Mouse (Mus musculus) intestine, embryonic 16.5 days (tissue): ENCODE data around the gene Trim7. TPM values are rescaled to one million over a fixed set of nuclear protein-coding genes. Genes with fewer than 3 reads are reported as not detected.
"Not testable (repeated sequence)": the region's sequence is repeated elsewhere in the genome, so short reads cannot be mapped to it uniquely, and the experiment has no call there.

Source experiments
- ATAC-seq: fragments of 200-750 bp; cut with Nextera tagmentation; 2 replicates; pipeline ENCODE4 v1.8.0; 2017; ENCODE audit warnings: moderate TSS enrichment, moderate library complexity
- H3K27ac ChIP-seq: fragments of 300-500 bp; sonication (generic); 2 replicates; pipeline ENCODE4 v1.5.1; 2014; ENCODE audit warnings: mild to moderate bottlenecking, low read length
- H3K27me3 ChIP-seq: fragments of 300-500 bp; sonication (generic); replicated peaks from 2 replicates; pipeline ENCODE4 v1.6.1; 2014; ENCODE audit warnings: low read length, control low read depth, mixed read lengths; ENCODE audit not compliant: control insufficient read depth, insufficient read depth
- H3K36me3 ChIP-seq: fragments of 300-500 bp; sonication (generic); 2 replicates; pipeline ENCODE4 v1.6.1; 2014; ENCODE audit warnings: low read length, control low read depth; ENCODE audit not compliant: control insufficient read depth, insufficient read depth
- H3K4me1 ChIP-seq: fragments of 300-500 bp; sonication (generic); 2 replicates; pipeline ENCODE4 v1.6.1; 2014; ENCODE audit warnings: low read length, control low read depth, mixed read lengths; ENCODE audit not compliant: control insufficient read depth, insufficient read depth
- H3K4me2 ChIP-seq: fragments of 300-500 bp; sonication (generic); 2 replicates; pipeline ENCODE4 v1.6.1; 2014; ENCODE audit warnings: low read depth, low read length, control low read depth
- H3K4me3 ChIP-seq: fragments of 300-500 bp; sonication (generic); 2 replicates; pipeline ENCODE4 v1.5.1; 2014; ENCODE audit warnings: mild to moderate bottlenecking, low read length
- H3K9ac ChIP-seq: fragments of 300-500 bp; sonication (generic); 2 replicates; pipeline ENCODE4 v1.6.1; 2014; ENCODE audit warnings: low read depth, low read length
- H3K9me3 ChIP-seq: fragments of 300-500 bp; sonication (generic); 2 replicates; pipeline ENCODE4 v1.6.1; 2016; ENCODE audit warnings: low read length, control low read depth; ENCODE audit not compliant: control insufficient read depth
- WGBS: fragments of 180-500 bp; shearing (Covaris S2); extraction: QIAGEN DNeasy Blood & Tissue Kit; methylation state at CpG from one replicate; pipeline ENCODE4 v1.1.7; 2014; 5-methylcytosine and 5-hydroxymethylcytosine counted together
- polyA plus RNA-seq: library from polyadenylated mRNA; unstranded; fragments of >200 nt; fragmentation: Nextera tagmentation; extraction: Ambion mirVana; gene quantifications from 2 replicates; pipeline ENCODE4 v1.2.1, GENCODE M21; 2015

The Trim7 gene
- 0.78 and 1.2 TPM in 2 replicates for polyA plus RNA-seq

DNA sequence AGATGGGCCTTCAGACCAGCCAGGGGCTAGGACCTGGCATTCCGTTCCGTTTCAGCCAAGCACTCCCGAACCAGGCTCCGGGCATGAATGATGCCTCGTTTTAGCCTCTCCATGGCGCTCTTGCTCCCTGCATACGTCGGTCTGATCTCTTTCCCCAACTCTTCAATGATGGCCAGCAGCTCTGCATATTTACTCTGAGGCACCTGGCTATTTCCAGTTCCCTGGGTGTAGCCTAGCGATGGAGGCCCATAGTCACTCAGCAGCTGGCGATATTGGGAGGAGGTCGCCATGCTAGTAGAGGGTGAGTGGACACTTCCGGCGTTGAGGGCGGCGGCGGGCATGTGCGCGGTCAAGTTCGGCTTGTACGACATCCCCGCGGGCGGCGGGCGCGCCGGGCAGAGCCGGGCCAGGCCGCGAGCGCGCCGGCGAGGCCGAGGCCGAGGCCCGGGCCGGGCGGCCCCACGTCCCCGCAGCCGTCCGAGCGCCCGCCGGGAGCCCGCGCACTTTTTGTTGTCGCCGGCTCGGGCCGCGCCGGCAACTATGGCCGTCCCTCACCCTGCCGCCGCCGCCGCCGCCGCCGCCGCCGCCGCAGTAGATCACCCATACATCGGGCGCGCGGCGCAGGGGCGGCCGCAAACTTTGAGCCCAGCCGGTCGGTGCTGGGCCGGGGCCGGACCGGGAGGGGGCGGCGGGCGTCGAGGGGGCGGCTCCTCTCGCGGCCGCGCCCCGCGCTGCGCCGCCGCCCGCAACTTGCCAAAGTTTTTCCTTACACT is at the start of gene Trim7, which contains the start of gene Gm12184:
Trim7 (plus strand) TSS at position 162 of the 773 bp plus-strand sequence.
Gm12184 (minus strand) TSS at position 677 of the 773 bp plus-strand sequence.
- H3K36me3 ChIP-seq, H3K9me3 ChIP-seq, H3K4me1 ChIP-seq, H3K27me3 ChIP-seq: not testable (repeated sequence)
- peak; percentile 82 for ATAC-seq
- peak within 1 kb of the TSS; percentile 73 for H3K4me2 ChIP-seq
- H3K9ac ChIP-seq = peak within 1 kb of the TSS; percentile 68
- H3K27ac ChIP-seq = peak within 1 kb of the TSS; percentile 33; the same call in 1 of the 2 replicates
- WGBS = under 1% methylated on average over 50 of the region's 92 CpGs
- H3K4me3 ChIP-seq = peak within 1 kb of the TSS; percentile 56

DNA sequence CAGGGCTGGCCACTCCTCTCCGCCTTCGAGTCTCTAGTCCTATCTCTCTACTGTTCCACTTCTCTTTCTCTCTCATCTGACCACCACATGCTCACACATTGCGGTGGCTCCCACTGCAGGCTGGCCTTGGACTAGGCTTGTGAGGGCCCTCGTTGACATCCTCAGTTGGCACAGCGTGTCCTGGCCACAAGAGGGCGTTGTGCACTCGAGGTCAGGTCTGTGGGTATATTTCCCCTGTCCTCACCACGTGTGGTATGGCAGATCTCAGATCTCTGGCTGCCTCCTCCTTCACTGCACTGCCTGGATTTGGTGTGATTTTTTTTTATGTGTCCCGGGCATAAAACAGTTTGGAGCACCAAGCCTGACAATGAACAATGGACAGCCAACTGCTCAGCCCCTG is 49.3 kb upstream of the Trim7 start:
- no peaks in the 10 kb centered on the region; the same call in 1 of the 2 replicates for H3K27me3 ChIP-seq
- ATAC-seq = no peak
- H3K9me3 ChIP-seq = no peaks in the 10 kb centered on the region
- H3K4me2 ChIP-seq = no peak overlapping the region
- 52% methylated on average over 9 of the region's 9 CpGs for WGBS
- H3K4me3 ChIP-seq = no peak overlapping the region
- H3K9ac ChIP-seq = no peak overlapping the region
- no peak overlapping the region for H3K27ac ChIP-seq
- H3K36me3 ChIP-seq = no peaks in the 10 kb centered on the region
- H3K4me1 ChIP-seq = no peaks in the 10 kb centered on the region; the same call in 1 of the 2 replicates

DNA sequence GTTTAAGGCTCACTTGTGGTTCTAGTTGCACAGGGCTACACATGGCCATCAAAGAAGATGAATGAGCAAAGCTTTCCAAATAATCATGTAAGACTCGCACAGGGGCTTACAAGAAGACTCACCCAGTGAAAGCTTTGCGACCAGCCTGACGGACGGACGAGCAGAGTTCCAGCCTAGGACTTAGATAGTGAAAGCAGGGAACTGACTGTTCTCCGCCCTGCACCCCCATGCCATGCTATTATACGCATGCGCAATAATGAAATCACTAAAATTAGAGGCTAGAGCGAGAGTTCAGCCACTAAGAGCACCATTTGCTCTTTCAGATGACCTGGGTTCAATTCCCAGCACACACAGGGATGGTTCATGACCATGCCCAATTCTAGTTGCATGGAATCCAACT is 48.6 kb upstream of the Trim7 start:
- Histone ChIP-seq H3K27me3 (no peaks in the 10 kb centered on the region; the same call in 1 of the 2 replicates), H3K4me3 (no peak overlapping the region), H3K9me3 (no peaks in the 10 kb centered on the region), H3K4me2 (no peak overlapping the region), H3K9ac (no peak overlapping the region), H3K36me3 (no peaks in the 10 kb centered on the region), H3K27ac (no peak overlapping the region), H3K4me1 (no peaks in the 10 kb centered on the region; the same call in 1 of the 2 replicates)
- WGBS = 87% methylated on average over 9 of the region's 9 CpGs
- ATAC-seq = no peak

DNA sequence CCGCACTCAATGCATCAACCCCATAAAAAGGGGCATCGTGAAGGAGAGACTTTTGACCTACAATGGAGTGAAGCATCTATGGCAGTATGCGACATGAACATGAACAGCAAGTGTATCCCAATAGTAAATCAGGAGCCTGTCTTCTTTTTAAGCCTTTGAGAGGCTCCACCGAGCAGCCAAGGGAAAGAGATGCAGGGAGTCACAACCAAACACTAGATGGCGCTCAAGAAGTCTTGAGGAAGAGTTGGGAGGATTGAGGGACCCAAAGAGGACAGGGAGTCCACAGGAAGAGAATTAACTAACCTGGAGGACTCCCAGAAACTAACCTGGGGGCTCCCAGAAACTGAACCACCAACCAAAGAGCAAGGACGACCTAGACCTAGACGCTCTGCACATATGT is 46.5 kb upstream of the Trim7 start:
- Histone ChIP-seq H3K27me3 (no peaks in the 10 kb centered on the region; the same call in 1 of the 2 replicates), H3K4me1 (no peaks in the 10 kb centered on the region; the same call in 1 of the 2 replicates), H3K36me3 (no peaks in the 10 kb centered on the region), H3K4me2 (no peak overlapping the region), H3K4me3 (no peak overlapping the region), H3K27ac (no peak overlapping the region), H3K9me3 (no peaks in the 10 kb centered on the region), H3K9ac (no peak overlapping the region)
- 42% methylated on average over 7 of the region's 7 CpGs for WGBS
- ATAC-seq = no peak

DNA sequence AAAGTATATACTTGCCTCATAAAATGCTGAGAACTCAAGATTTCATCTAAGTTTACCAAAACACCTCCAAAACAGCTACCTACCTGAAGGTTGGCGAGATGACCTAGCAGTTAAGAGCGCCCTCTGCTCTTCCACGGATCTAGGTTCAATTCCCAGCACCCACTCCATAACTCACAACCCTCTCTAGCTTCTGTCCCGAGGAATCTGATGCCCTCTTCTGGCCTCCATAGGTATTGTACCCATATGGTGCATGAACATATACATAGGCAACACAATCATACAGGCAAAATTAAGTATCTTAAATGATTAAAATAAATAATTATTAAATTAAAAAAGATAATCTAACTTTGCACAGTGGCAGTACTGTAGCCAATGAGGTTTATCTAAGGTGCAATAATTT is 43.7 kb upstream of the Trim7 start:
- Histone ChIP-seq H3K9me3 (no peaks in the 10 kb centered on the region), H3K27me3 (no peaks in the 10 kb centered on the region), H3K4me1 (no peaks in the 10 kb centered on the region), H3K4me2 (no peak overlapping the region), H3K4me3 (no peak overlapping the region), H3K9ac (no peak overlapping the region), H3K36me3 (no peaks in the 10 kb centered on the region), H3K27ac (no peak overlapping the region)
- 88% methylated on average over 4 of the region's 4 CpGs for WGBS
- ATAC-seq = no peak

DNA sequence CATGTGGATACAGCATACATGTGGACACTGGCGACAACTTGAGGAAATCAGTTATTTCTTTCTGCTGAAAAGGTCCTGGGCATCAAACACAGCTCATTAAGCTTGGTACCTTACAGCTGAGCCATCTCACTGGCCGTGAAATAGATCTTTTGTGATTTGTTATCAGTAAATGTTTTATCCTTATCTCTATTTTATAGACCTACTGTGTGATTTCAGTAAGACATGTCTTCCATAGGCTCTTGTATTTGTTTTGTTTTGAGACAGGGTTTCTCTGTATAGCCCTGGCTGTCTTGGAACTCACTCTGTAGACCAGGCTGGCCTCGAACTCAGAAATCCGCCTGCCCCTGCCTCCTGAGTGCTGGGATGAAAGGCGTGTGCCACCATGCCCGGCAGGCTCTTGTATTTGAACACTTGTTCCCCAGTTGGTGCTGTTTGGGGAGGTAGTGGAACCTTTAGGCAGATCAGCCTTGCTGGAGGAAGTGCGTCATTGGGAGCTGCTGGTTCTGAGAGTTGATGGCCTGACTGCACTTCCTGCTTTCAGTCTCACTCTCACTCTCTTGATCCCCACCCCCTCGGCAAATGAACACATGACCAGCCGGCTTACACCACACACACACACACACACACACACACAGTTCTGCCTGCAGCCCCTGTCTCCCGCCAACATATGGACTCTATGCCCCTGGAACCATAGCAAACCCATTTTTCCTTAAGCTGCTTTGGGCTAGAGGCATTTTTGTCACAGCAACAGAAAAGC is 38.3 kb upstream of the Trim7 start:
- Histone ChIP-seq H3K36me3 (no peaks in the 10 kb centered on the region), H3K9me3 (no peaks in the 10 kb centered on the region), H3K4me1 (no peaks in the 10 kb centered on the region; the same call in 1 of the 2 replicates), H3K9ac (no peak overlapping the region), H3K4me2 (peak overlapping the region; percentile 45; the same call in 1 of the 2 replicates), H3K4me3 (peak overlapping the region; percentile 40; the same call in 1 of the 2 replicates), H3K27me3 (no peaks in the 10 kb centered on the region), H3K27ac (no peak overlapping the region)
- WGBS = 49% methylated on average over 10 of the region's 10 CpGs
- peak; percentile 39; the same call in 1 of the 2 replicates for ATAC-seq

DNA sequence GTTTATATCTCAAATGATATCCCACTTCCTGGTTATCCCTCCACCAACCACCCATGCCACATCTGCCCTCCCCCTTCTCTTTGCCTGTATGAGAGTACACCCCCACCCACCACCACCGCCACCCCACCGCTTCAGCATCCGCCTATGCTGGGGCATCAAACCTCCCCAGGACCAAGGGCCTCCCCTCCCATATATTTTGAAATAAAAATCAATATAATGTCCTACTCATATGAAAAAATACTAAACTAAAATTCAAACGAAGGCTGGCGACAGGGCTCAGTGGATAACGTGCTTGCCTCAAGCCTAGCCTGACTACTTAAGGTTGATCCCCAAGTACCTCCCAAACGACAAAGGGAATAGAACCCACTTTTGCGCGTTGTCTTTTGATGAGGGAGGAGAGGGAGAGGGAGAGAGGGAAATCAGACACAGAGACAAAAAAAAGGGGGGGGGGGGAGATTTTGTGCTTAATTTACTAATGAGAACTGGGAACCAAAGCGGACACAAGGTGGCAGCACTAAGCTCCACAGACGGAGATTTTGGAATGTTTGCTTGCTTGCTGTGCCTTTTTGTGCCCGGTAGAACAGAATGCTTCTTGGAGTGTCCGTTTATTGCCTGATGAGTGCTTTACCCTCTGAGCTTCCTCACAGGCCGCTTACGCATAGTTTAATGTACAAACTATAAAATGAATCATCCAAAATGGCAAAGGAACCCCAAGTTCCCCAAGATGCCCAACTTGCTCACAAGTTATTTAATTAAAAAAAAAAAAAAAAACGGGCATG is 37.4 kb upstream of the Trim7 start:
- Histone ChIP-seq H3K27me3 (no peaks in the 10 kb centered on the region), H3K9me3 (no peaks in the 10 kb centered on the region), H3K9ac (peak overlapping the region; percentile 44; the same call in 1 of the 2 replicates), H3K36me3 (no peaks in the 10 kb centered on the region), H3K4me3 (peak overlapping the region; percentile 40), H3K4me1 (no peaks in the 10 kb centered on the region; the same call in 1 of the 2 replicates), H3K27ac (no peak overlapping the region), H3K4me2 (peak overlapping the region; percentile 45)
- WGBS = 9% methylated on average over 16 of the region's 16 CpGs
- peak; percentile 55 for ATAC-seq

DNA sequence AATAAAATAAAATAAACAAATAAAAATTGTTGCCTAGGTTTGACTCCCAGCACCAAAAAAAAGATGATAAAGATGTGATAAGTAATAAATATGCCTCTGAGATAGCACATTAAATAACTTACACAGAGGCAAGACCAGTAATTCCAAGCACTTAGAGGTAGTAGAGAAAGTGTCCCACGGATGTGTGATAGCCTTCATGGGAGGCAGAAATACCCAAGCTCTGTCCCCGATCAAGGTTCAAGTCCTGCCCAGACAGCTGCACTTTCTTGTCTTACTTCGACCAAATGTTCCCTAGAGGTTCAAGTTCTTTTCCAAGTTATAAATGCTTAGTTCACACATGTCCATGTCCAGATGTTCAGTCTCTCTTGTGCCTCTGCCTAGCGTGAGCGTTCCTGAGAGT is 36.7 kb upstream of the Trim7 start:
- no peak for ATAC-seq
- Histone ChIP-seq H3K4me1 (no peaks in the 10 kb centered on the region; the same call in 1 of the 2 replicates), H3K27ac (no peak overlapping the region), H3K4me2 (no peak overlapping the region), H3K36me3 (no peaks in the 10 kb centered on the region), H3K27me3 (no peaks in the 10 kb centered on the region), H3K4me3 (no peak overlapping the region), H3K9me3 (no peaks in the 10 kb centered on the region), H3K9ac (no peak overlapping the region)
- 90% methylated on average over 5 of the region's 5 CpGs for WGBS
